Mouse (Mus musculus): Measurements from ENCODE around the gene Zfp865. TPM values are rescaled to one million over a fixed set of nuclear protein-coding genes. Genes with fewer than 3 reads are reported as not detected.
"Not testable (repeated sequence)": the region's sequence is repeated elsewhere in the genome, so short reads cannot be mapped to it uniquely, and the experiment has no call there.

Zfp865 gene
- polyA plus RNA-seq, 1 experiment from 2014 or later = 6.1 TPM

GRCm38 (mm10) chr7:5076931-5077330 is 56.8 kb downstream of the Zfp865 start:
- 93% methylated on average over 2 of the region's 2 CpGs for WGBS
- no peak overlapping the region for H3K4me3 ChIP-seq
- no peak for ATAC-seq (replicated peaks)
- H3K4me2 ChIP-seq (replicated peaks) = no peak overlapping the region
- H3K4me1 ChIP-seq = peaks cover 16% of the 10 kb centered on the region
- no peak overlapping the region for H3K9ac ChIP-seq (replicated peaks)
- H3K9me3 ChIP-seq = no peaks in the 10 kb centered on the region
- no peaks in the 10 kb centered on the region for H3K27me3 ChIP-seq
- peaks cover 67% of the 10 kb centered on the region for H3K36me3 ChIP-seq
- no peak overlapping the region for H3K27ac ChIP-seq (replicated peaks)

- WGBS = 53% methylated on average over 10 of the region's 13 CpGs
- not testable (repeated sequence) for H3K9me3 ChIP-seq, H3K27me3 ChIP-seq
- peak; percentile 50 for ATAC-seq (replicated peaks)
- H3K36me3 ChIP-seq = peaks cover 54% of the 10 kb centered on the region
- peaks cover 31% of the 10 kb centered on the region for H3K4me1 ChIP-seq
- peak overlapping the region; percentile 64 for H3K4me2 ChIP-seq (replicated peaks)
- peak overlapping the region; percentile 96; the same call in 1 of the 2 replicates for H3K9ac ChIP-seq (replicated peaks)
- H3K27ac ChIP-seq (replicated peaks) = peak overlapping the region; percentile 87
- H3K4me3 ChIP-seq = peak overlapping the region; percentile 98
Measured at GRCm38 (mm10) chr7:5079365-5080009, 59.3 kb downstream of the Zfp865 start.

- Histone ChIP-seq H3K4me3 (peak within 1 kb of the TSS; percentile 98), H3K4me1 (peaks cover 31% of the 10 kb centered on the region), H3K36me3 (peaks cover 50% of the 10 kb centered on the region), H3K27me3 (no peaks in the 10 kb centered on the region), H3K9ac (replicated peaks) (peak within 1 kb of the TSS; percentile 96), H3K27ac (replicated peaks) (peak within 1 kb of the TSS; percentile 87), H3K9me3 (no peaks in the 10 kb centered on the region), H3K4me2 (replicated peaks) (peak within 1 kb of the TSS; percentile 64)
- ATAC-seq (replicated peaks) = peak; percentile 98
- under 1% methylated on average over 81 of the region's 81 CpGs for WGBS
Measured at GRCm38 (mm10) chr7:5080010-5080751, 60.0 kb downstream of the Zfp865 start, which contains the start of gene Epn1. Epn1 (plus strand) TSS chr7:5080235.

GRCm38 (mm10) chr7:5080815-5081214 is 60.6 kb downstream of the Zfp865 start:
- WGBS = 20% methylated on average over 6 of the region's 6 CpGs
- peaks cover 31% of the 10 kb centered on the region for H3K4me1 ChIP-seq
- peak overlapping the region; percentile 64 for H3K4me2 ChIP-seq (replicated peaks)
- H3K9ac ChIP-seq (replicated peaks) = peak overlapping the region; percentile 96
- no peaks in the 10 kb centered on the region for H3K27me3 ChIP-seq
- peak overlapping the region; percentile 87 for H3K27ac ChIP-seq (replicated peaks)
- H3K4me3 ChIP-seq = peak overlapping the region; percentile 98
- peaks cover 49% of the 10 kb centered on the region for H3K36me3 ChIP-seq
- no peak for ATAC-seq (replicated peaks)
- H3K9me3 ChIP-seq = no peaks in the 10 kb centered on the region

GRCm38 (mm10) chr7:5081241-5081640 is 61.1 kb downstream of the Zfp865 start:
- Histone ChIP-seq H3K9ac (replicated peaks) (peak overlapping the region; percentile 96; the same call in 1 of the 2 replicates), H3K27ac (replicated peaks) (no peak overlapping the region), H3K9me3 (no peaks in the 10 kb centered on the region), H3K4me1 (peaks cover 31% of the 10 kb centered on the region), H3K4me2 (replicated peaks) (peak overlapping the region; percentile 64), H3K27me3 (no peaks in the 10 kb centered on the region), H3K36me3 (peaks cover 46% of the 10 kb centered on the region), H3K4me3 (peak overlapping the region; percentile 98)
- WGBS = 70% methylated on average over 6 of the region's 6 CpGs
- ATAC-seq (replicated peaks) = no peak

GRCm38 (mm10) chr7:5081939-5082338 is 61.8 kb downstream of the Zfp865 start:
- Histone ChIP-seq H3K27me3 (no peaks in the 10 kb centered on the region), H3K36me3 (peaks cover 39% of the 10 kb centered on the region), H3K4me1 (peaks cover 31% of the 10 kb centered on the region), H3K9ac (replicated peaks) (no peak overlapping the region; the same call in 1 of the 2 replicates), H3K27ac (replicated peaks) (no peak overlapping the region), H3K4me3 (no peak overlapping the region), H3K4me2 (replicated peaks) (peak overlapping the region; percentile 64; the same call in 1 of the 2 replicates), H3K9me3 (no peaks in the 10 kb centered on the region)
- ATAC-seq (replicated peaks) = no peak
- WGBS = 100% methylated on average over 2 of the region's 2 CpGs

- Histone ChIP-seq H3K36me3 (peaks cover 24% of the 10 kb centered on the region), H3K4me2 (replicated peaks) (no peak overlapping the region), H3K9ac (replicated peaks) (no peak overlapping the region), H3K9me3 (no peaks in the 10 kb centered on the region), H3K4me3 (no peak overlapping the region), H3K27me3 (no peaks in the 10 kb centered on the region), H3K4me1 (peaks cover 31% of the 10 kb centered on the region), H3K27ac (replicated peaks) (no peak overlapping the region)
- WGBS = 95% methylated on average over 18 of the region's 18 CpGs
- no peak for ATAC-seq (replicated peaks)
Measured at GRCm38 (mm10) chr7:5083325-5084105, 63.3 kb downstream of the Zfp865 start.

GRCm38 (mm10) chr7:5085512-5085911 is 65.3 kb downstream of the Zfp865 start:
- H3K4me2 ChIP-seq (replicated peaks) = no peak overlapping the region
- H3K9ac ChIP-seq (replicated peaks) = no peak overlapping the region
- no peak overlapping the region for H3K27ac ChIP-seq (replicated peaks)
- H3K4me1 ChIP-seq = peaks cover 29% of the 10 kb centered on the region
- no peak overlapping the region for H3K4me3 ChIP-seq
- H3K27me3 ChIP-seq = no peaks in the 10 kb centered on the region
- WGBS = 94% methylated on average over 1 of the region's 1 CpGs
- no peaks in the 10 kb centered on the region for H3K9me3 ChIP-seq
- H3K36me3 ChIP-seq = peaks cover 19% of the 10 kb centered on the region
- ATAC-seq (replicated peaks) = no peak

Other genes with a start within 250 kb of the Zfp865 start
- gene Fam71e2, start 249.1 kb upstream of the Zfp865 start, polyA plus RNA-seq (2015; fragmentation: Nextera tagmentation; extraction: Ambion mirVana) = not detected in 2 replicates
- gene Il11, start 237.5 kb upstream of the Zfp865 start, polyA plus RNA-seq (2015; fragmentation: Nextera tagmentation; extraction: Ambion mirVana) = 0.56 and 1.2 TPM in 2 replicates
- gene Tmem190, start 237.4 kb upstream of the Zfp865 start, polyA plus RNA-seq (2015; fragmentation: Nextera tagmentation; extraction: Ambion mirVana) = not detected in 2 replicates
- gene Tmem238, start 230.7 kb upstream of the Zfp865 start, polyA plus RNA-seq (2015; fragmentation: Nextera tagmentation; extraction: Ambion mirVana) = 3.5 TPM in 2 replicates
- gene Rpl28, start 227.5 kb upstream of the Zfp865 start, polyA plus RNA-seq (2015; fragmentation: Nextera tagmentation; extraction: Ambion mirVana) = 224 and 256 TPM in 2 replicates
- gene Ube2s, start 207.8 kb upstream of the Zfp865 start, polyA plus RNA-seq (2015; fragmentation: Nextera tagmentation; extraction: Ambion mirVana) = 363 and 383 TPM in 2 replicates
- 8.8 and 10.7 TPM in 2 replicates for gene Shisa7, start 175.7 kb upstream of the Zfp865 start, polyA plus RNA-seq (2015; fragmentation: Nextera tagmentation; extraction: Ambion mirVana)
- gene Isoc2b, start 150.1 kb upstream of the Zfp865 start, polyA plus RNA-seq (2015; fragmentation: Nextera tagmentation; extraction: Ambion mirVana) = 3.7 and 4.8 TPM in 2 replicates
- gene Isoc2a, start 143.2 kb upstream of the Zfp865 start, polyA plus RNA-seq (2015; fragmentation: Nextera tagmentation; extraction: Ambion mirVana) = 0.65 and 0.76 TPM in 2 replicates
- gene Gm36210, start 113.9 kb upstream of the Zfp865 start, polyA plus RNA-seq (2015; fragmentation: Nextera tagmentation; extraction: Ambion mirVana) = 0.31 and 0.33 TPM in 2 replicates
- gene Zfp628, start 105.2 kb upstream of the Zfp865 start, polyA plus RNA-seq (2015; fragmentation: Nextera tagmentation; extraction: Ambion mirVana) = 4.0 and 4.2 TPM in 2 replicates
- 35.2 and 39.3 TPM in 2 replicates for gene Nat14, start 98.3 kb upstream of the Zfp865 start, polyA plus RNA-seq (2015; fragmentation: Nextera tagmentation; extraction: Ambion mirVana)
- gene Ssc5d, start 94.6 kb upstream of the Zfp865 start, polyA plus RNA-seq (2015; fragmentation: Nextera tagmentation; extraction: Ambion mirVana) = 0.24 and 0.32 TPM in 2 replicates
- not detected in 2 replicates for gene Sbk2, start 56.0 kb upstream of the Zfp865 start, polyA plus RNA-seq (2015; fragmentation: Nextera tagmentation; extraction: Ambion mirVana)
- 0.27 and 0.33 TPM in 2 replicates for gene Sbk3, start 49.2 kb upstream of the Zfp865 start, polyA plus RNA-seq (2015; fragmentation: Nextera tagmentation; extraction: Ambion mirVana)
- gene Zfp579, start 24.2 kb upstream of the Zfp865 start, polyA plus RNA-seq (2015; fragmentation: Nextera tagmentation; extraction: Ambion mirVana) = 58.9 and 60.9 TPM in 2 replicates
- gene Zfp524, start 6.0 kb upstream of the Zfp865 start, polyA plus RNA-seq (2015; fragmentation: Nextera tagmentation; extraction: Ambion mirVana) = 11.6 and 12.5 TPM in 2 replicates
- 52.1 TPM in 2 replicates for gene Fiz1, start 5.7 kb upstream of the Zfp865 start, polyA plus RNA-seq (2015; fragmentation: Nextera tagmentation; extraction: Ambion mirVana)
- 0.89 TPM in 1 of 2 replicates, not detected in the other for gene Gm44973, start 4.9 kb upstream of the Zfp865 start, polyA plus RNA-seq (2015; fragmentation: Nextera tagmentation; extraction: Ambion mirVana)
- 39.7 and 45.8 TPM in 2 replicates for gene Ccdc106, start 177 bp downstream of the Zfp865 start, polyA plus RNA-seq (2015; fragmentation: Nextera tagmentation; extraction: Ambion mirVana)
- not detected in 2 replicates for gene 4632433K11Rik, start 13.7 kb downstream of the Zfp865 start, polyA plus RNA-seq (2015; fragmentation: Nextera tagmentation; extraction: Ambion mirVana)
- gene Zfp784, start 18.1 kb downstream of the Zfp865 start, polyA plus RNA-seq (2015; fragmentation: Nextera tagmentation; extraction: Ambion mirVana) = 7.8 and 8.5 TPM in 2 replicates
- 53.0 and 54.1 TPM in 2 replicates for gene Zfp580, start 31.2 kb downstream of the Zfp865 start, polyA plus RNA-seq (2015; fragmentation: Nextera tagmentation; extraction: Ambion mirVana)
- 136 TPM in 2 replicates for gene U2af2, start 41.8 kb downstream of the Zfp865 start, polyA plus RNA-seq (2015; fragmentation: Nextera tagmentation; extraction: Ambion mirVana)
- 94.5 and 96.9 TPM in 2 replicates for gene Epn1, start 59.9 kb downstream of the Zfp865 start, polyA plus RNA-seq (2015; fragmentation: Nextera tagmentation; extraction: Ambion mirVana)
- gene Rfpl4, start 96.6 kb downstream of the Zfp865 start, polyA plus RNA-seq (2015; fragmentation: Nextera tagmentation; extraction: Ambion mirVana) = 0.13 TPM in 1 of 2 replicates, not detected in the other
- gene Rasl2-9, start 105.6 kb downstream of the Zfp865 start, polyA plus RNA-seq (2015; fragmentation: Nextera tagmentation; extraction: Ambion mirVana) = 0.19 TPM in 1 of 2 replicates, not detected in the other
- gene Vmn1r55, start 129.3 kb downstream of the Zfp865 start, polyA plus RNA-seq (2015; fragmentation: Nextera tagmentation; extraction: Ambion mirVana) = 0.01 TPM in 1 of 2 replicates, not detected in the other
- gene Vmn1r56, start 176.4 kb downstream of the Zfp865 start, polyA plus RNA-seq (2015; fragmentation: Nextera tagmentation; extraction: Ambion mirVana) = not detected in 2 replicates
- not detected in 2 replicates for gene Vmn1r57, start 198.1 kb downstream of the Zfp865 start, polyA plus RNA-seq (2015; fragmentation: Nextera tagmentation; extraction: Ambion mirVana)

All from forebrain, embryonic 15.5 days (tissue).